Mouse (Mus musculus) lung, adult 2 months (tissue): ENCODE measurements around the gene Baiap2.

ENCODE experiments used
- CTCF ChIP-seq: fragments of 200-500 bp; IDR thresholded peaks from 2 replicates; pipeline ENCODE4 v1.5.1; 2011; ENCODE audit warnings: mild to moderate bottlenecking, low read length, control low read depth; ENCODE audit not compliant: insufficient read depth
- POLR2A ChIP-seq: fragments of 200-500 bp; IDR thresholded peaks from 2 replicates; pipeline ENCODE4 v1.6.1; 2011; ENCODE audit warnings: low read depth, mild to moderate bottlenecking, control low read depth, low read length, borderline replicate concordance; ENCODE audit errors: extremely low read depth

DNA sequence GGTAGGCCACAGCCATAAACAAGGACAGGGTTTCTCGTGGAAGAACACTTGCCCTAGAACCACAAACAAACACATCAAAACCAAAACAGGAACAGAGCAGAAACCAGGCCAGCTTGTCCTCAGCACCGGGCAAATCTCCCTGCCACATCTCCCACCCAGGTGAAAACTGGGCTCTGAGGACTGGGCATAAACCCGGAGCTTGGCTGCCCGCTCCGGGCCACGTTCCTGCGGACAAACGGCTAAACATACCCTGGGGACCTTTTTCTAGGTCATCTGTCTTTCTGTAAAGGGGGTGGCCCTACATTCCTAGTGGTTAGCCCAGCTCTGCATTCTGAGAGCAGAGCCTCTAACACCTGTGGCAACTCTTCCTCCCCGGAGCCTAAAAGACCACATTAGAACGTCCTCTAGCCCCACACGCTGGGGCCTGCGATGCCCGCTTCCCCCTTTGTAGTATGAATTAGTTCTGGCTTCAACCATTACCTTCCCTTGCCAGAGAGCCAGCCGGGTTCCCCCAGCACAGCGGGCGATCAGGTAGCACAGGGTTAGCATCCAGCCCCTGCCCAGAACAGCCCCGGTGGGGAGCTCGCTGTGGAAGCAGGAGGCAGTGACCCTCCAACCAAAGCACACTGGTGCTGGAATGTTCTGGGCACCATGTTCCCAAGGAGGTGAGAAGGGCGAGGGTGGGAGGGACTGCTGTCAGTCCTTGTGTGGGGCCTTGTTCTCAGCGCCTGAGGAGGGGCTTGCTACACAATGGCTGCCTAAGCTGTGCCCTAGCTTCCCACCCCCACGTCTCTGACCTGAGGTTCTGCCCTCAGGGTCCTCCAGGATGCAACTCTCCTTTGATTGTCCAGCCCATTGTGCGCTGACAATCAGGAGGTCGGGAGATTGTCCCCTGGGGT lies 77.2 kb downstream of the Baiap2 start:
- TF ChIP-seq CTCF (no peak), POLR2A (no peak)
